Mouse (Mus musculus) MEL (cell line): ENCODE measurements around the gene Dyx1c1. TPM values are rescaled to one million over a fixed set of nuclear protein-coding genes. Genes with fewer than 3 reads are reported as not detected.

Source experiments
- DNase-seq: peaks from one replicate; pipeline ENCODE4 v3.0.0; 2011; ENCODE audit warnings: low read depth, low spot score
- H3K27ac ChIP-seq: 2 replicates; pipeline ENCODE4 v1.5.1; 2012; ENCODE audit warnings: low read depth, mild to moderate bottlenecking, control low read depth, low read length, moderate library complexity; ENCODE audit not compliant: control insufficient read depth
- H3K27me3 ChIP-seq, 2 experiments: fragments of 150-350 bp in 1 of 2; sonication (generic) in 1 of 2; 2 replicates each; pipeline ENCODE4 v1.6.1; 2012; ENCODE audit warnings: low read length in 2 of 2, mild to moderate bottlenecking in 2 of 2, improper control_type of control experiment in 1 of 2, moderate library complexity in 1 of 2; ENCODE audit not compliant: insufficient read depth in 2 of 2, control insufficient read depth in 1 of 2
- H3K36me3 ChIP-seq, 2 experiments: 2 replicates each; pipeline ENCODE4 v1.6.1; 2012 to 2014; ENCODE audit warnings: low read length in 2 of 2, improper control_type of control experiment in 1 of 2, inconsistent platforms in 1 of 2, mild to moderate bottlenecking in 1 of 2; ENCODE audit not compliant: insufficient read depth in 2 of 2, control insufficient read depth in 1 of 2
- H3K4me1 ChIP-seq, 2 experiments: fragments of 150-350 bp in 1 of 2; sonication (generic) in 1 of 2; 2 replicates each; pipeline ENCODE4 v1.6.1; 2012; ENCODE audit warnings: low read length in 2 of 2, improper control_type of control experiment in 1 of 2, mild to moderate bottlenecking in 1 of 2; ENCODE audit not compliant: insufficient read depth in 2 of 2, control insufficient read depth in 1 of 2
- H3K4me3 ChIP-seq, 2 experiments: fragments of 150-350 bp in 1 of 2; sonication (generic) in 1 of 2; 2 replicates each; pipeline ENCODE4 v1.5.1; 2012; ENCODE audit warnings: low read depth in 2 of 2, low read length in 2 of 2, mild to moderate bottlenecking in 2 of 2, moderate library complexity in 2 of 2, control low read depth in 1 of 2, improper control_type of control experiment in 1 of 2; ENCODE audit not compliant: control insufficient read depth in 1 of 2, insufficient read depth in 1 of 2
- H3K79me2 ChIP-seq: 2 replicates; pipeline ENCODE4 v1.6.1; 2012; ENCODE audit warnings: mild to moderate bottlenecking, low read length, moderate library complexity; ENCODE audit not compliant: control insufficient read depth, poor library complexity, insufficient read depth
- H3K9ac ChIP-seq: 2 replicates; pipeline ENCODE4 v1.6.1; 2012; ENCODE audit warnings: low read depth, mild to moderate bottlenecking, control low read depth, low read length, moderate library complexity; ENCODE audit not compliant: control insufficient read depth, poor library complexity, severe bottlenecking
- H3K9me3 ChIP-seq: fragments of 150-350 bp; sonication (generic); replicated peaks from 2 replicates; pipeline ENCODE4 v1.6.1; 2012; ENCODE audit warnings: mild to moderate bottlenecking, low read length, improper control_type of control experiment, moderate library complexity; ENCODE audit not compliant: insufficient read depth
- BHLHE40 ChIP-seq: IDR thresholded peaks from 2 replicates; pipeline ENCODE4 v1.6.1; 2012; ENCODE audit warnings: low read depth, mild to moderate bottlenecking, inconsistent platforms, low read length, improper control_type of control experiment, borderline replicate concordance
- CHD1 ChIP-seq: IDR thresholded peaks from 2 replicates; pipeline ENCODE4 v1.6.1; 2012; ENCODE audit warnings: low read depth, mild to moderate bottlenecking, inconsistent platforms, low read length, improper control_type of control experiment
- E2F4 ChIP-seq: IDR thresholded peaks from 2 replicates; pipeline ENCODE4 v1.6.1; 2011; ENCODE audit warnings: low read depth, low read length, improper control_type of control experiment, borderline replicate concordance
- EP300 ChIP-seq, 2 experiments: IDR thresholded peaks; 2 replicates each; pipeline ENCODE4 v1.6.1; 2011; ENCODE audit warnings: improper control_type of control experiment in 2 of 2, low read length in 2 of 2, low read depth in 1 of 2, mild to moderate bottlenecking in 1 of 2
- GATA1 ChIP-seq: IDR thresholded peaks from 2 replicates; pipeline ENCODE4 v1.6.1; 2011; ENCODE audit warnings: low read depth, low read length, improper control_type of control experiment
- HCFC1 ChIP-seq: IDR thresholded peaks from 2 replicates; pipeline ENCODE4 v1.6.1; 2012; ENCODE audit warnings: low read depth, mild to moderate bottlenecking, inconsistent platforms, low read length, improper control_type of control experiment, moderate library complexity
- MAFK ChIP-seq: IDR thresholded peaks from 2 replicates; pipeline ENCODE4 v1.6.1; 2011; ENCODE audit warnings: low read depth, mild to moderate bottlenecking, low read length, improper control_type of control experiment, borderline replicate concordance
- MXI1 ChIP-seq: IDR thresholded peaks from 2 replicates; pipeline ENCODE4 v1.6.1; 2011; ENCODE audit warnings: mild to moderate bottlenecking, low read depth, low read length, improper control_type of control experiment
- MYC ChIP-seq: IDR thresholded peaks from 2 replicates; pipeline ENCODE4 v1.6.1; 2011; ENCODE audit warnings: low read depth, mild to moderate bottlenecking, low read length, improper control_type of control experiment, moderate library complexity
- NRF1 ChIP-seq: IDR thresholded peaks from 2 replicates; pipeline ENCODE4 v1.6.1; 2014; ENCODE audit warnings: low read depth, mild to moderate bottlenecking, inconsistent platforms, low read length, improper control_type of control experiment, moderate library complexity; ENCODE audit not compliant: poor library complexity, insufficient read depth, severe bottlenecking
- POLR2A ChIP-seq, 2 experiments: IDR thresholded peaks; 2 replicates each; pipeline ENCODE4 v1.6.1; 2011 to 2012; ENCODE audit warnings: low read length in 2 of 2, mild to moderate bottlenecking in 2 of 2, control low read depth in 1 of 2, improper control_type of control experiment in 1 of 2, low read depth in 1 of 2, moderate library complexity in 1 of 2; ENCODE audit not compliant: control insufficient read depth in 1 of 2, insufficient read depth in 1 of 2, poor library complexity in 1 of 2
- POLR2AphosphoS5 ChIP-seq: IDR thresholded peaks from 2 replicates; pipeline ENCODE4 v1.6.1; 2012; ENCODE audit warnings: low read depth, borderline replicate concordance, mild to moderate bottlenecking, inconsistent platforms, low read length, moderate library complexity, mixed read lengths
- SMC3 ChIP-seq: IDR thresholded peaks from 2 replicates; pipeline ENCODE4 v1.6.1; 2011; ENCODE audit warnings: low read depth, low read length, improper control_type of control experiment
- TAL1 ChIP-seq: IDR thresholded peaks from 2 replicates; pipeline ENCODE4 v1.6.1; 2012; ENCODE audit warnings: mild to moderate bottlenecking, inconsistent platforms, low read length, moderate library complexity, mixed read lengths
- USF1 ChIP-seq: IDR thresholded peaks from 2 replicates; pipeline ENCODE4 v1.6.1; 2014; ENCODE audit warnings: low read depth, mild to moderate bottlenecking, inconsistent platforms, low read length, improper control_type of control experiment, moderate library complexity
- ZC3H11A ChIP-seq: IDR thresholded peaks from 2 replicates; pipeline ENCODE4 v1.6.1; 2012; ENCODE audit warnings: low read depth, mild to moderate bottlenecking, inconsistent platforms, low read length, improper control_type of control experiment
- ZMIZ1 ChIP-seq: IDR thresholded peaks from 2 replicates; pipeline ENCODE4 v1.6.1; 2012; ENCODE audit warnings: low read depth, mild to moderate bottlenecking, inconsistent platforms, low read length, improper control_type of control experiment, moderate library complexity
- ZNF384 ChIP-seq: IDR thresholded peaks from 2 replicates; pipeline ENCODE4 v1.6.1; 2012; ENCODE audit warnings: low read depth, mild to moderate bottlenecking, inconsistent platforms, low read length, improper control_type of control experiment
- polyA plus RNA-seq, 2 experiments: library from polyadenylated mRNA; stranded (reverse) in 1 of 2; unstranded in 1 of 2; fragments of >175 nt in 1 of 2; fragments of >200 nt in 1 of 2; gene quantifications; 2 replicates each; pipeline versions ENCODE4 v1.2.1 to v1.2.4; 2012; ENCODE audit warnings: low replicate concordance in 2 of 2, low read depth in 1 of 2; ENCODE audit not compliant: insufficient read length in 2 of 2, insufficient read depth in 1 of 2, missing spikeins in 1 of 2
- total RNA-seq: library from RNA; depleted of rRNA; stranded (reverse); fragments of 300-350 nt; gene quantifications from 2 replicates; pipeline ENCODE4 v1.2.3, GENCODE M21; 2012

Dyx1c1 gene
- total and polyA plus RNA-seq, 3 experiments = 1.0 to 2.0 TPM; not detected in 1

DNA sequence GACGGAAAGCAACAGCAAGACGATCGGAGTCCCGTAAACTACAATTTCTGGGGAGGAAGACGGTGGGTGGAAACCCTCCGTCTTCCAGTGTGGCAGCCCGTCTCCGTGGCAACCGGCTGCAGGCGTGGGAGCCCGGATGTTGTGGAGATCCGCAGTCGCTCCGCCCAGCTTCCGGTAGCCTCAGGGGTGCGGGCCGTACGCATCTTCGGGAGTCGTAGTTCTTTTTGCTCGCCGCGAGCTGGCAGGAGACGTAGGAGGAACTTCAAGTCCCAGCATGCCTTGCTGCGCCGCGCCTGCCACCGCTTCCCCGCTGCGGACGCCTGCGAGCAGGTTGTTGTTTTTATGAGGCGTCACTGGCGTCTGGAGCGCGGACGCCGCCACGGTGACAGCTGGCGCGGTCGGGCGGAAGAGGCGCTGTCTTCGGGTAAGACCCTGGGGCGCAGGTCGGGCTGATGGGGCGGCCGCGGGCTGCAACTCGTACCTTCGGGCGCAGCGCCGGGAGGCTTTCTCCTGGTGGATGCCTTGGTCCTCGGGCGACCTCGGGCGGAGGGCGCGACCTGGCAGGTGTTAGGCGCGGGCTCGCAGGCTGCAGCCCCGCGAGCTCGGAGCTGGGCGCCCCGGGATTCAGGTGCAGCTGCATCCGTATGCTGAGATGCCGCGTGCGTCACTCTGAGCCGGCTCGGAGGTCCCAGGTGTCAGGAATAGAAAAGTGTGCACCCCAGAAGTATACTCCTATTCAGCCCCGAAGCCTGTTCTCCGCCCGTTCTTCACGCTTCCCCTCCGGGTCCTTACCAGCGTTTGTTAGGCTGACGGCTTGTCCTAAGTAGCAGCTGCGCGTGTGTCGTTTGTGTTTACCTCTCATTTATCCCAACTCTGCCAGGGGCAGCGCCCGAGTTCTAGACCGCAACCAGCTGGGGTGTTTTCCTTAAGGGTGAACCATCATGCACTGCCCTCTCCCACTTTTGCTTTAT is 26.9 kb downstream of the Dyx1c1 start, which contains the start of the genes Ccpg1os and Ccpg1 (continued):
- TF ChIP-seq ZNF384 = no peak
- no peak for TF ChIP-seq ZC3H11A
- peak; percentile 98 for TF ChIP-seq HCFC1
- no peak for TF ChIP-seq SMC3
- TF ChIP-seq POLR2A (IDR thresholded peaks at IDR 0.05; ENCODE audit: control insufficient read depth in 1 of 2, insufficient read depth in 1 of 2, low read depth in 1 of 2, low read length in 2 of 2, poor library complexity in 1 of 2) = peak; percentile 50 to 57; a peak in 2 of 4 replicates

- Histone ChIP-seq H3K9ac (no peak overlapping the region), H3K27me3 (no peaks in the 10 kb centered on the region), H3K79me2 (no peaks in the 10 kb centered on the region), H3K36me3 (peaks cover 0 to 11% of the 10 kb centered on the region in 2 experiments; a peak in 2 of 4 replicates), H3K9me3 (no peaks in the 10 kb centered on the region), H3K4me1 (peaks cover 2 to 7% of the 10 kb centered on the region in 2 experiments), H3K4me3 (no peak overlapping the region), H3K27ac (no peak overlapping the region)
- no peak for DNase-seq
- TF ChIP-seq USF1 = no peak
- TF ChIP-seq ZNF384 = peak; percentile 85
- TF ChIP-seq, all 39 proteins: peak for 1
These were observed 29.1 kb downstream of the Dyx1c1 start for GRCm38 (mm10) chr9:72987703-72988102.

DNA sequence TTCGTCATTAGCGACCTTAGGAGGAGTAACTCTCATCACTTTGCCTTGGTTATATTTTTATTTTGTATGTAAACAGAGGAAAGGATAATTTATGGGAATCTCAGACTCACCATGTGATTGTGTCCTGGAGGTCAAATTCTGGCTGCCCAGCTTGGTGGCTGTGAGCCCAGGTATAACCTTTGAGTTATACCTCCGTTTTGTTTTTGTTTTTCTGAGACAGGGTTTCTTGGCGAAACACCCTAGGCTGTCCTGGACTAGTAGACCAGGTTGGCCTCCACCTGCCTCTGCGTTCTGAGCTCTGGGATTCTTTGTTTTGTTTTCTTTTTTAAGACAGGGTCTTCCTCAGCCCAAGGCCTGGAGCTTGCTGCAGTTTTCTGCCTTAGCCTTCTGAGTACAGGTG is 30.1 kb downstream of the Dyx1c1 start:
- Histone ChIP-seq H3K4me3 (no peak overlapping the region), H3K36me3 (peaks cover 0 to 11% of the 10 kb centered on the region in 2 experiments; a peak in 2 of 4 replicates), H3K4me1 (peaks cover 2 to 7% of the 10 kb centered on the region in 2 experiments), H3K27me3 (no peaks in the 10 kb centered on the region), H3K9ac (no peak overlapping the region), H3K27ac (no peak overlapping the region), H3K9me3 (no peaks in the 10 kb centered on the region), H3K79me2 (no peaks in the 10 kb centered on the region)
- DNase-seq = no peak
- TF ChIP-seq NRF1 (no peak), EP300 (IDR thresholded peaks at IDR 0.05; ENCODE audit: low read depth in 1 of 2, low read length in 2 of 2) (no peak), POLR2A (IDR thresholded peaks at IDR 0.05; ENCODE audit: control insufficient read depth in 1 of 2, insufficient read depth in 1 of 2, low read depth in 1 of 2, low read length in 2 of 2, poor library complexity in 1 of 2) (no peak), MAFK (no peak), ZMIZ1 (no peak), E2F4 (no peak), CHD1 (no peak), MXI1 (no peak), MYC (no peak), TAL1 (no peak), GATA1 (no peak), POLR2AphosphoS5 (no peak), BHLHE40 (no peak)
